Mouse (Mus musculus) heart, postnatal 0 days (tissue): Measurements from ENCODE around the gene Wnt2b.

Experiments used
- CTCF ChIP-seq: IDR thresholded peaks from 2 replicates; pipeline ENCODE4 v1.5.1; 2016; ENCODE audit warnings: antibody characterized with exemption, control low read depth, low read depth
- EP300 ChIP-seq: IDR thresholded peaks from 2 replicates; pipeline ENCODE4 v1.6.1; 2016; ENCODE audit warnings: antibody characterized with exemption, low read depth

GRCm38 (mm10) chr3:104896141-104896540 is 65.6 kb downstream of the Wnt2b start:
- TF ChIP-seq CTCF (no peak), EP300 (no peak)
